Mouse (Mus musculus): ENCODE measurements around the gene Cgnl1.

- no peak for TF ChIP-seq CTCF (IDR thresholded peaks at IDR 0.05; ENCODE audit: low read depth)
- no peak for TF ChIP-seq EP300 (IDR thresholded peaks at IDR 0.05; ENCODE audit: low read depth)
Measured at GRCm38 (mm10) chr9:71710776-71711175, 60.6 kb downstream of the Cgnl1 start.

Measured in liver, postnatal 0 days (tissue).